Comparison of ENCODE assay signal across 7 mouse cellular contexts in genomic region chr4:74252245-74253105, GRCm38 (mm10). TPM values are rescaled to one million over a fixed set of nuclear protein-coding genes. Genes with fewer than 3 reads are reported as not detected.
A peak's percentile ranks its signal among the peaks of the same experiment; 100 is the strongest.
DNase-seq lines count a peak whose midpoint lies in the region; ATAC-seq and TF ChIP-seq lines count a peak whose summit lies in the region.

No protein-coding gene starts in this region.

- DNase-seq in CH12.LX (ENCODE audit: extremely low read depth): peak; percentile 29
- peak; percentile 45 to 70 for DNase-seq in kidney, postnatal 25 days

- H3K36me3 ChIP-seq in C2C12 (ENCODE audit: control insufficient read depth, insufficient read depth) (no peaks in the 10 kb centered on the region), CH12.LX (replicated peaks in 1 of 2; ENCODE audit: control insufficient read depth in 1 of 2, insufficient read depth in 1 of 2, low read length in 1 of 2) (no peaks in the 10 kb centered on the region)
- H3K36me3 ChIP-seq in liver, embryonic 16.5 days (ENCODE audit: control insufficient read depth, insufficient read depth): no peaks in the 10 kb centered on the region
- H3K36me3 ChIP-seq in neural tube, embryonic 14.5 days (ENCODE audit: control insufficient read depth, insufficient read depth, low read length): no peaks in the 10 kb centered on the region

- peak; percentile 34 for ATAC-seq in common myeloid progenitor, adult 5-6 weeks (replicated peaks; ENCODE audit: low read depth, poor library complexity, severe bottlenecking)
- ATAC-seq in granulocyte monocyte progenitor cell, adult 5-6 weeks (replicated peaks; ENCODE audit: poor library complexity, severe bottlenecking): peak; percentile 29
- ATAC-seq in liver, embryonic 16.5 days (ENCODE audit: low read depth): peak; percentile 5; the same call in 1 of the 2 replicates
- ATAC-seq in neural tube, embryonic 14.5 days (ENCODE audit: low read depth): peak; percentile 57

- dilution Hi-C loops in CH12.LX (cut with MboI; ENCODE audit: extremely low pct_ligation_motif_present, extremely low pct_unique_long_range_greater_than_20kb, low sequenced_read_pairs): no loop called here

- in situ Hi-C loops in CH12.LX (cut with MboI; ENCODE audit: low pct_ligation_motif_present, low pct_unique_long_range_greater_than_20kb, low sequenced_read_pairs): no loop called here

- H3K27ac ChIP-seq in CH12.LX (ENCODE audit: insufficient read depth, low read depth): peak overlapping the region; percentile 2; the same call in 1 of the 2 replicates
- peak overlapping the region; percentile 81 for H3K27ac ChIP-seq in liver, embryonic 16.5 days (ENCODE audit: low read length)
- H3K27ac ChIP-seq in neural tube, embryonic 14.5 days (ENCODE audit: low read depth, low read length): peak overlapping the region; percentile 78

- peaks cover 0 to under 1% of the 10 kb centered on the region in 2 experiments; a peak in 1 of 4 replicates for H3K4me1 ChIP-seq in CH12.LX (ENCODE audit: control insufficient read depth in 1 of 2, insufficient read depth in 2 of 2)
- peaks cover 5% of the 10 kb centered on the region; the same call in 1 of the 2 replicates for H3K4me1 ChIP-seq in liver, embryonic 16.5 days (ENCODE audit: control insufficient read depth, low read depth, low read length)
- peaks cover 4% of the 10 kb centered on the region; the same call in 1 of the 2 replicates for H3K4me1 ChIP-seq in neural tube, embryonic 14.5 days (ENCODE audit: control insufficient read depth, insufficient read depth, low read length)

- H3K27me3 ChIP-seq in C2C12 (ENCODE audit: control insufficient read depth, insufficient read depth, insufficient read length) (no peaks in the 10 kb centered on the region), CH12.LX (replicated peaks) (no peaks in the 10 kb centered on the region)
- no peaks in the 10 kb centered on the region for H3K27me3 ChIP-seq in liver, embryonic 16.5 days (ENCODE audit: control insufficient read depth, insufficient read depth, low read depth, low read length)
- no peaks in the 10 kb centered on the region for H3K27me3 ChIP-seq in neural tube, embryonic 14.5 days (ENCODE audit: control insufficient read depth, insufficient read depth, low read length)

- peaks cover 54% of the 10 kb centered on the region for H3K79me2 ChIP-seq in C2C12 (ENCODE audit: control insufficient read depth, insufficient read depth)
- H3K79me2 ChIP-seq in CH12.LX (replicated peaks; ENCODE audit: control insufficient read depth, extremely low read depth, insufficient read depth, poor library complexity, severe bottlenecking): peaks cover 13% of the 10 kb centered on the region

- TF ChIP-seq CTCF in C2C12 (IDR thresholded peaks at IDR 0.05; ENCODE audit: control insufficient read depth, insufficient read depth, insufficient read length) (no peak), CH12.LX (conservative IDR thresholded peaks at IDR 0.05 in 1 of 2, IDR thresholded peaks at IDR 0.05 in 1 of 2; ENCODE audit: low read depth in 2 of 2, low read length in 2 of 2) (no peak)

- no peaks in the 10 kb centered on the region for H3K9me3 ChIP-seq in CH12.LX (replicated peaks; ENCODE audit: low read length)
- H3K9me3 ChIP-seq in liver, embryonic 16.5 days (replicated peaks; ENCODE audit: control insufficient read depth, low read length): no peaks in the 10 kb centered on the region
- H3K9me3 ChIP-seq in neural tube, embryonic 14.5 days (ENCODE audit: control insufficient read depth, low read length): no peaks in the 10 kb centered on the region

- peaks cover 30% of the 10 kb centered on the region for H3K79me3 ChIP-seq in C2C12 (ENCODE audit: low read depth)

- TF ChIP-seq EP300 in CH12.LX (IDR thresholded peaks at IDR 0.05; ENCODE audit: low read length): no peak

- TF ChIP-seq POLR2A in CH12.LX (IDR thresholded peaks at IDR 0.05; ENCODE audit: low read depth, low read length): no peak

- WGBS in liver, embryonic 16.5 days (ENCODE audit: insufficient replicate concordance): under 1% methylated on average over 46 of the region's 46 CpGs
- WGBS in neural tube, embryonic 14.5 days: under 1% methylated on average over 46 of the region's 46 CpGs

- H3K9ac ChIP-seq in CH12.LX (ENCODE audit: insufficient read depth, low read depth): peak overlapping the region; percentile 75
- peak overlapping the region; percentile 94 for H3K9ac ChIP-seq in liver, embryonic 16.5 days (ENCODE audit: low read depth, low read length)
- peak overlapping the region; percentile 81 for H3K9ac ChIP-seq in neural tube, embryonic 14.5 days (replicated peaks; ENCODE audit: low read depth, low read length)

- no peak for TF ChIP-seq RAD21 in CH12.LX (IDR thresholded peaks at IDR 0.05; ENCODE audit: low read depth, low read length)

- H3K4me3 ChIP-seq in C2C12 (ENCODE audit: insufficient read depth, poor library complexity, severe bottlenecking) (peak overlapping the region; percentile 72), CH12.LX (replicated peaks in 1 of 3; ENCODE audit: low read depth in 2 of 3, low read length in 2 of 3, poor library complexity in 1 of 3) (peak overlapping the region; percentile 68 to 94 (median 69))
- peak overlapping the region; percentile 90 for H3K4me3 ChIP-seq in liver, embryonic 16.5 days (ENCODE audit: low read depth, low read length)
- peak overlapping the region; percentile 94 for H3K4me3 ChIP-seq in neural tube, embryonic 14.5 days (ENCODE audit: low read depth, low read length)

- peak overlapping the region; percentile 97 for H3K4me2 ChIP-seq in CH12.LX (ENCODE audit: insufficient read depth, low read depth, poor library complexity, severe bottlenecking)
- peak overlapping the region; percentile 94 for H3K4me2 ChIP-seq in liver, embryonic 16.5 days (ENCODE audit: low read depth, low read length)
- peak overlapping the region; percentile 57 for H3K4me2 ChIP-seq in neural tube, embryonic 14.5 days (ENCODE audit: low read depth, low read length)

- peak overlapping the region; percentile 90 for H3ac ChIP-seq in C2C12 (ENCODE audit: control insufficient read depth, insufficient read length, low read depth)

TF ChIP-seq in C2C12, 6 proteins besides CTCF, POLR2A, EP300 and RAD21:
- TF ChIP-seq MAX (IDR thresholded peaks at IDR 0.05) (no peak), MYOD1 (IDR thresholded peaks at IDR 0.05; ENCODE audit: control insufficient read depth, insufficient read length, low read depth) (no peak), MYOG (IDR thresholded peaks at IDR 0.05; ENCODE audit: control insufficient read depth, extremely low read depth, insufficient read length) (no peak), FOSL1 (IDR thresholded peaks at IDR 0.05; ENCODE audit: insufficient read depth, low read length, poor library complexity, severe bottlenecking) (no peak), USF1 (IDR thresholded peaks at IDR 0.05; ENCODE audit: low read depth) (no peak), CEBPB (IDR thresholded peaks at IDR 0.05; ENCODE audit: low read depth) (no peak)

TF ChIP-seq in CH12.LX, 34 proteins besides CTCF, POLR2A, EP300 and RAD21 (continues in another document):
- TF ChIP-seq MAFK (IDR thresholded peaks at IDR 0.05; ENCODE audit: insufficient replicate concordance, low read length): no peak
- no peak for TF ChIP-seq UBTF (IDR thresholded peaks at IDR 0.05; ENCODE audit: low read depth, low read length)
- TF ChIP-seq ZKSCAN1 (IDR thresholded peaks at IDR 0.05; ENCODE audit: borderline replicate concordance, low read depth, low read length): no peak; the same call in 1 of the 2 replicates
- no peak for TF ChIP-seq MXI1 (IDR thresholded peaks at IDR 0.05; ENCODE audit: low read depth, low read length)
- TF ChIP-seq GABPA (IDR thresholded peaks at IDR 0.05; ENCODE audit: insufficient replicate concordance, low read depth, low read length): no peak
- no peak for TF ChIP-seq NRF1 (IDR thresholded peaks at IDR 0.05; ENCODE audit: low read depth, low read length)
- no peak for TF ChIP-seq KAT2A (IDR thresholded peaks at IDR 0.05; ENCODE audit: insufficient replicate concordance, low read length)
- no peak for TF ChIP-seq CHD2 (IDR thresholded peaks at IDR 0.05; ENCODE audit: low read length)
- TF ChIP-seq NELFE (IDR thresholded peaks at IDR 0.05; ENCODE audit: low read depth, low read length): no peak
- no peak for TF ChIP-seq IRF4 (IDR thresholded peaks at IDR 0.05; ENCODE audit: low read depth, low read length)
- TF ChIP-seq RCOR1 (conservative IDR thresholded peaks at IDR 0.05; ENCODE audit: low read depth, low read length): no peak
- no peak for TF ChIP-seq PAX5 (IDR thresholded peaks at IDR 0.05; ENCODE audit: low read length)
- no peak for TF ChIP-seq ZC3H11A (IDR thresholded peaks at IDR 0.05; ENCODE audit: low read depth, low read length)
- TF ChIP-seq SIN3A (IDR thresholded peaks at IDR 0.05; ENCODE audit: low read length): no peak; the same call in 1 of the 2 replicates
- TF ChIP-seq MAX (IDR thresholded peaks at IDR 0.05; ENCODE audit: low read length): no peak
- no peak for TF ChIP-seq E2F4 (IDR thresholded peaks at IDR 0.05; ENCODE audit: insufficient replicate concordance, low read depth, low read length)
- TF ChIP-seq SMC3 (IDR thresholded peaks at IDR 0.05; ENCODE audit: low read depth, low read length): no peak
- no peak for TF ChIP-seq POLR2AphosphoS2 (IDR thresholded peaks at IDR 0.05; ENCODE audit: low read depth, low read length)
- TF ChIP-seq HCFC1 (IDR thresholded peaks at IDR 0.05; ENCODE audit: low read depth, low read length): no peak
- TF ChIP-seq MEF2A (IDR thresholded peaks at IDR 0.05; ENCODE audit: borderline replicate concordance, low read depth, low read length): no peak
- 0 out of 2 replicates have a peak, but pooled peaks have one; percentile 56 for TF ChIP-seq CHD1 (IDR thresholded peaks at IDR 0.05; ENCODE audit: low read depth, low read length)
- no peak for TF ChIP-seq TCF12 (IDR thresholded peaks at IDR 0.05; ENCODE audit: low read depth, low read length)
- TF ChIP-seq ELF1 (IDR thresholded peaks at IDR 0.05; ENCODE audit: low read depth, low read length): 0 out of 2 replicates have a peak, but pooled peaks have one; percentile 8
- TF ChIP-seq USF2 (conservative IDR thresholded peaks at IDR 0.05; ENCODE audit: low read depth, low read length): no peak
- TF ChIP-seq JUND (conservative IDR thresholded peaks at IDR 0.05; ENCODE audit: low read depth, low read length): no peak

RNA-seq across cellular contexts. Expression of gene Kdm4c, which starts 10.2 kb away (rescaled TPM):
- 2.7 TPM for polyA plus RNA-seq in C2C12 (2012; fragmentation: generic; extraction: Trizol)
- 10.0 and 12.2 TPM in 2 replicates for total RNA-seq in CH12.LX (2012; rRNA removed)
- total RNA-seq in CH12.LX (2014; rRNA removed): 13.9 and 14.4 TPM in 2 replicates
- 8.1 and 8.4 TPM in 2 replicates for polyA plus RNA-seq in CH12.LX (2012; ENCODE audit: insufficient read length, low read depth)
- total RNA-seq in common myeloid progenitor, adult 5-6 weeks (2017): 29.2 and 30.7 TPM in 2 replicates
- 15.6 and 17.1 TPM in 2 replicates for total RNA-seq in granulocyte monocyte progenitor cell, adult 5-6 weeks (2014; fragmentation: Nextera tagmentation)
- 17.7 and 20.9 TPM in 2 replicates for total RNA-seq in granulocyte monocyte progenitor cell, adult 5-6 weeks (2017)
- 5.3 and 6.0 TPM in 2 replicates for polyA plus RNA-seq in liver, embryonic 16.5 days (2015; fragmentation: Nextera tagmentation; extraction: Ambion mirVana)
- polyA plus RNA-seq in neural tube, embryonic 14.5 days (2014; fragmentation: Nextera tagmentation; extraction: Ambion mirVana): 22.8 and 24.5 TPM in 2 replicates

Comparison
In these comparisons a context has a peak if more than half of its experiments do, and no peak if none do; other contexts are left out.
1. Peak in every context shown above with its lines: DNase-seq, ATAC-seq, H3K4me3 ChIP-seq and H3K27ac ChIP-seq.
2. H3K27ac ChIP-seq: peak in every context shown above with its lines; median percentile 81 in liver, embryonic 16.5 days; 78 in neural tube, embryonic 14.5 days; 2 in CH12.LX.
3. ATAC-seq: peak in every context shown above with its lines; median percentile 57 in neural tube, embryonic 14.5 days; 34 in common myeloid progenitor, adult 5-6 weeks; 29 in granulocyte monocyte progenitor cell, adult 5-6 weeks; 5 in liver, embryonic 16.5 days.